Mouse (Mus musculus): ENCODE data around the gene Krtap9-3. TPM values are rescaled to one million over a fixed set of nuclear protein-coding genes. Genes with fewer than 3 reads are reported as not detected.

Krtap9-3 gene
- polyA plus RNA-seq, 1 experiment = not detected

GRCm38 (mm10) chr11:99590981-99591380 is 6.9 kb downstream of the Krtap9-3 start, which contains the start of gene Krtap1-3:
TSS of gene Krtap1-3 (minus strand) at chr11:99591339.
- Histone ChIP-seq H3K4me3 (ENCODE audit: control insufficient read depth, insufficient read depth, low read length) (no peak within 1 kb of the TSS), H3K4me1 (replicated peaks; ENCODE audit: control insufficient read depth, insufficient read depth, low read length) (no peaks in the 10 kb centered on the region), H3K27me3 (ENCODE audit: control insufficient read depth, insufficient read depth, low read length) (no peaks in the 10 kb centered on the region), H3K27ac (ENCODE audit: control insufficient read depth, insufficient read depth, low read length) (no peak within 1 kb of the TSS), H3K36me3 (ENCODE audit: control insufficient read depth, insufficient read depth, low read length) (no peaks in the 10 kb centered on the region)
- WGBS = 88% methylated on average over 6 of the region's 6 CpGs
- no peak for TF ChIP-seq CTCF (IDR thresholded peaks at IDR 0.05; ENCODE audit: borderline replicate concordance, control insufficient read depth, extremely low read depth, insufficient read depth, low read length, poor library complexity)
- TF ChIP-seq POLR2A (IDR thresholded peaks at IDR 0.05; ENCODE audit: control insufficient read depth, extremely low read depth, insufficient read depth, low read length, poor library complexity) = no peak
- DNase-seq = no peak

GRCm38 (mm10) chr11:99585096-99585495 is 12.8 kb downstream of the Krtap9-3 start:
- no peaks in the 10 kb centered on the region for H3K27me3 ChIP-seq (ENCODE audit: control insufficient read depth, insufficient read depth, low read length)
- H3K4me1 ChIP-seq (replicated peaks; ENCODE audit: control insufficient read depth, insufficient read depth, low read length) = no peaks in the 10 kb centered on the region
- no peaks in the 10 kb centered on the region for H3K36me3 ChIP-seq (ENCODE audit: control insufficient read depth, insufficient read depth, low read length)
- H3K27ac ChIP-seq (ENCODE audit: control insufficient read depth, insufficient read depth, low read length) = no peak overlapping the region
- WGBS = 91% methylated on average over 7 of the region's 7 CpGs
- no peak for DNase-seq
- TF ChIP-seq CTCF (IDR thresholded peaks at IDR 0.05; ENCODE audit: borderline replicate concordance, control insufficient read depth, extremely low read depth, insufficient read depth, low read length, poor library complexity) = no peak
- no peak for TF ChIP-seq POLR2A (IDR thresholded peaks at IDR 0.05; ENCODE audit: control insufficient read depth, extremely low read depth, insufficient read depth, low read length, poor library complexity)
- H3K4me3 ChIP-seq (ENCODE audit: control insufficient read depth, insufficient read depth, low read length) = no peak overlapping the region

- no peak within 1 kb of the TSS for H3K4me3 ChIP-seq (ENCODE audit: control insufficient read depth, insufficient read depth, low read length)
- H3K27ac ChIP-seq (ENCODE audit: control insufficient read depth, insufficient read depth, low read length) = no peak within 1 kb of the TSS
- no peaks in the 10 kb centered on the region for H3K27me3 ChIP-seq (ENCODE audit: control insufficient read depth, insufficient read depth, low read length)
- 85% methylated on average over 5 of the region's 5 CpGs for WGBS
- no peaks in the 10 kb centered on the region for H3K36me3 ChIP-seq (ENCODE audit: control insufficient read depth, insufficient read depth, low read length)
- no peaks in the 10 kb centered on the region for H3K4me1 ChIP-seq (replicated peaks; ENCODE audit: control insufficient read depth, insufficient read depth, low read length)
- TF ChIP-seq POLR2A (IDR thresholded peaks at IDR 0.05; ENCODE audit: control insufficient read depth, extremely low read depth, insufficient read depth, low read length, poor library complexity) = no peak
- TF ChIP-seq CTCF (IDR thresholded peaks at IDR 0.05; ENCODE audit: borderline replicate concordance, control insufficient read depth, extremely low read depth, insufficient read depth, low read length, poor library complexity) = no peak
- DNase-seq = no peak
Measured at GRCm38 (mm10) chr11:99583245-99583704, 14.6 kb downstream of the Krtap9-3 start, which contains the start of gene Krtap1-4. TSS of gene Krtap1-4 (minus strand) at chr11:99583654.

- Histone ChIP-seq H3K27me3 (ENCODE audit: control insufficient read depth, insufficient read depth, low read length) (no peaks in the 10 kb centered on the region), H3K36me3 (ENCODE audit: control insufficient read depth, insufficient read depth, low read length) (no peaks in the 10 kb centered on the region), H3K27ac (ENCODE audit: control insufficient read depth, insufficient read depth, low read length) (no peak overlapping the region), H3K4me3 (ENCODE audit: control insufficient read depth, insufficient read depth, low read length) (no peak overlapping the region), H3K4me1 (replicated peaks; ENCODE audit: control insufficient read depth, insufficient read depth, low read length) (no peaks in the 10 kb centered on the region)
- WGBS = 92% methylated on average over 6 of the region's 6 CpGs
- TF ChIP-seq POLR2A (IDR thresholded peaks at IDR 0.05; ENCODE audit: control insufficient read depth, extremely low read depth, insufficient read depth, low read length, poor library complexity) (no peak), CTCF (IDR thresholded peaks at IDR 0.05; ENCODE audit: borderline replicate concordance, control insufficient read depth, extremely low read depth, insufficient read depth, low read length, poor library complexity) (no peak)
- DNase-seq = no peak
Measured at GRCm38 (mm10) chr11:99581564-99581963, 16.3 kb downstream of the Krtap9-3 start.

- no peaks in the 10 kb centered on the region for H3K27me3 ChIP-seq (ENCODE audit: control insufficient read depth, insufficient read depth, low read length)
- DNase-seq = no peak
- H3K4me1 ChIP-seq (replicated peaks; ENCODE audit: control insufficient read depth, insufficient read depth, low read length) = no peaks in the 10 kb centered on the region
- H3K27ac ChIP-seq (ENCODE audit: control insufficient read depth, insufficient read depth, low read length) = no peak overlapping the region
- no peaks in the 10 kb centered on the region for H3K36me3 ChIP-seq (ENCODE audit: control insufficient read depth, insufficient read depth, low read length)
- no peak for TF ChIP-seq CTCF (IDR thresholded peaks at IDR 0.05; ENCODE audit: borderline replicate concordance, control insufficient read depth, extremely low read depth, insufficient read depth, low read length, poor library complexity)
- TF ChIP-seq POLR2A (IDR thresholded peaks at IDR 0.05; ENCODE audit: control insufficient read depth, extremely low read depth, insufficient read depth, low read length, poor library complexity) = no peak
- H3K4me3 ChIP-seq (ENCODE audit: control insufficient read depth, insufficient read depth, low read length) = no peak overlapping the region
- WGBS = 96% methylated on average over 5 of the region's 5 CpGs
Measured at GRCm38 (mm10) chr11:99581051-99581450, 16.9 kb downstream of the Krtap9-3 start.

- H3K4me3 ChIP-seq (ENCODE audit: control insufficient read depth, insufficient read depth, low read length) = no peak within 1 kb of the TSS
- no peaks in the 10 kb centered on the region for H3K36me3 ChIP-seq (ENCODE audit: control insufficient read depth, insufficient read depth, low read length)
- WGBS = 87% methylated on average over 6 of the region's 6 CpGs
- no peaks in the 10 kb centered on the region for H3K27me3 ChIP-seq (ENCODE audit: control insufficient read depth, insufficient read depth, low read length)
- no peak for DNase-seq
- no peaks in the 10 kb centered on the region for H3K4me1 ChIP-seq (replicated peaks; ENCODE audit: control insufficient read depth, insufficient read depth, low read length)
- no peak within 1 kb of the TSS for H3K27ac ChIP-seq (ENCODE audit: control insufficient read depth, insufficient read depth, low read length)
- TF ChIP-seq POLR2A (IDR thresholded peaks at IDR 0.05; ENCODE audit: control insufficient read depth, extremely low read depth, insufficient read depth, low read length, poor library complexity) = no peak
- TF ChIP-seq CTCF (IDR thresholded peaks at IDR 0.05; ENCODE audit: borderline replicate concordance, control insufficient read depth, extremely low read depth, insufficient read depth, low read length, poor library complexity) = no peak
Measured at GRCm38 (mm10) chr11:99580636-99581035, 17.3 kb downstream of the Krtap9-3 start, which contains the start of gene Krtap1-5. TSS of gene Krtap1-5 (minus strand) at chr11:99581016.

- 5% methylated on average over 7 of the region's 7 CpGs for WGBS
- Histone ChIP-seq H3K36me3 (ENCODE audit: control insufficient read depth, insufficient read depth, low read length) (no peaks in the 10 kb centered on the region), H3K4me3 (ENCODE audit: control insufficient read depth, insufficient read depth, low read length) (no peak overlapping the region), H3K27me3 (ENCODE audit: control insufficient read depth, insufficient read depth, low read length) (no peaks in the 10 kb centered on the region), H3K27ac (ENCODE audit: control insufficient read depth, insufficient read depth, low read length) (no peak overlapping the region), H3K4me1 (replicated peaks; ENCODE audit: control insufficient read depth, insufficient read depth, low read length) (no peaks in the 10 kb centered on the region)
- peak; percentile 63 for DNase-seq
- TF ChIP-seq POLR2A (IDR thresholded peaks at IDR 0.05; ENCODE audit: control insufficient read depth, extremely low read depth, insufficient read depth, low read length, poor library complexity) = no peak
- TF ChIP-seq CTCF (IDR thresholded peaks at IDR 0.05; ENCODE audit: borderline replicate concordance, control insufficient read depth, extremely low read depth, insufficient read depth, low read length, poor library complexity) = peak; percentile 59; the same call in 1 of the 2 replicates
Measured at GRCm38 (mm10) chr11:99574106-99574505, 23.8 kb downstream of the Krtap9-3 start.
